Mouse (Mus musculus): ENCODE measurements around the gene Ptger4.

DNA sequence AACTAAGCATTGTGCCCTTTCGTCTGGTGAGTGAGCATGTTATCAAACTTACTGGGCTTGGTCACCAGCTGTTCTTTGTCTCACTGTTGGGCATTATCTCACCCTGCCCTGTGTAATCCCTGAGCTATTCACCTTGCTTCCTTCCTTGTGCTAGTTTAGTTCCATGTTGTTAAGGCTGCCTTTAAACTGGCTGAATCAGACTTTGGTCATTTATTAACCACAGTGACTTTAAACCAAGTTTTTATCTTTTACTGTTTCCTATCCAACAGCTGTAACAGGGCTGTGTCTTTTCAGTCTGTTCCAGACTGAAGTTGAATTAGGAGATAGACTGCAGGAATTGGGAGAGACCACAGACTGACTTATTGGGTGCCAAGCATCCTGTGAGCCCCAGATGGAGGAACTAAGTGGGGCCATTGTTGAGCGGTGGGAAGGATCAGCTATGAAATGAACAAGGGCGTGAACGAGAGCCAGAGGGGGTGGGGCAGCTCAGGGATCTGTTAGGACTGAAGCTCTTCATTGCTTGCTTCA lies 47.9 kb downstream of the Ptger4 start:
- TF ChIP-seq CTCF (IDR thresholded peaks at IDR 0.05; ENCODE audit: low read depth, low read length) (no peak), POLR2A (IDR thresholded peaks at IDR 0.05; ENCODE audit: extremely low read depth, insufficient read depth, low read length) (no peak)

Measured in liver, adult 2 months (tissue).